Mouse (Mus musculus) large intestine, adult 2 months (tissue): ENCODE results near the gene Armc12. TPM values are rescaled to one million over a fixed set of nuclear protein-coding genes. Genes with fewer than 3 reads are reported as not detected.

Experiments
- DNase-seq: peaks from one replicate; pipeline ENCODE4 v3.0.0-alpha.2; 2012; ENCODE audit warnings: low read depth, low spot score
- WGBS: fragments of 180-500 bp; shearing (Covaris S2); methylation state at CpG from one replicate; pipeline ENCODE4 v1.1.7; 2018; 5-methylcytosine and 5-hydroxymethylcytosine counted together
- polyA plus RNA-seq: library from polyadenylated mRNA; depleted of rRNA; stranded (reverse); fragments of >200 nt; gene quantifications from 2 replicates; pipeline ENCODE4 v1.2.3, GENCODE M21; 2012

Gene Armc12
- polyA plus RNA-seq, 1 experiment = not detected

GRCm38 (mm10) chr17:28511616-28512541 lies 18.7 kb upstream of the Armc12 start:
- DNase-seq = no peak
- 30% methylated on average over 9 of the region's 9 CpGs for WGBS

- no peak for DNase-seq
- 8% methylated on average over 6 of the region's 6 CpGs for WGBS
Measured at GRCm38 (mm10) chr17:28512696-28513095, 17.9 kb upstream of the Armc12 start.

- WGBS = 21% methylated on average over 1 of the region's 1 CpGs
- DNase-seq = no peak
Measured at GRCm38 (mm10) chr17:28513337-28513736, 17.3 kb upstream of the Armc12 start.

- WGBS = 81% methylated on average over 7 of the region's 7 CpGs
- no peak for DNase-seq
Measured at GRCm38 (mm10) chr17:28513844-28514243, 16.8 kb upstream of the Armc12 start.

GRCm38 (mm10) chr17:28514555-28514954 lies 16.1 kb upstream of the Armc12 start:
- WGBS = 81% methylated on average over 5 of the region's 5 CpGs
- no peak for DNase-seq

GRCm38 (mm10) chr17:28515431-28516341 lies 14.9 kb upstream of the Armc12 start:
- WGBS = 26% methylated on average over 10 of the region's 10 CpGs
- no peak for DNase-seq

- no peak for DNase-seq
- WGBS = 75% methylated on average over 4 of the region's 4 CpGs
Measured at GRCm38 (mm10) chr17:28516881-28517280, 13.7 kb upstream of the Armc12 start.

GRCm38 (mm10) chr17:28517441-28517955 lies 13.1 kb upstream of the Armc12 start, which contains the start of gene Fkbp5:
Fkbp5 (minus strand) TSS chr17:28517527.
- no peak for DNase-seq
- WGBS = 22% methylated on average over 16 of the region's 16 CpGs

GRCm38 (mm10) chr17:28517956-28518614 lies 12.5 kb upstream of the Armc12 start:
- no peak for DNase-seq
- WGBS = 1% methylated on average over 44 of the region's 46 CpGs

- WGBS = 18% methylated on average over 8 of the region's 8 CpGs
- DNase-seq = no peak
Measured at GRCm38 (mm10) chr17:28518615-28519071, 12.0 kb upstream of the Armc12 start.

GRCm38 (mm10) chr17:28519827-28520226 lies 10.8 kb upstream of the Armc12 start:
- 80% methylated on average over 3 of the region's 3 CpGs for WGBS
- no peak for DNase-seq

GRCm38 (mm10) chr17:28520561-28520960 lies 10.0 kb upstream of the Armc12 start:
- 45% methylated on average over 4 of the region's 4 CpGs for WGBS
- no peak for DNase-seq

- 46% methylated on average over 5 of the region's 5 CpGs for WGBS
- no peak for DNase-seq
Measured at GRCm38 (mm10) chr17:28521071-28521726, 9.4 kb upstream of the Armc12 start.

GRCm38 (mm10) chr17:28521920-28522319 lies 8.7 kb upstream of the Armc12 start:
- 24% methylated on average over 6 of the region's 6 CpGs for WGBS

GRCm38 (mm10) chr17:28522623-28523354 lies 7.8 kb upstream of the Armc12 start:
- WGBS = under 1% methylated on average over 64 of the region's 66 CpGs
- peak; percentile 93 for DNase-seq

More at GRCm38 (mm10) chr17:28521920-28522319, 8.7 kb upstream of the Armc12 start:
- no peak for DNase-seq

- WGBS = 12% methylated on average over 28 of the region's 28 CpGs
- no peak for DNase-seq
Measured at GRCm38 (mm10) chr17:28523355-28524008, 7.1 kb upstream of the Armc12 start.

GRCm38 (mm10) chr17:28524009-28524695 lies 6.5 kb upstream of the Armc12 start:
- 76% methylated on average over 23 of the region's 23 CpGs for WGBS
- DNase-seq = no peak
